Mouse (Mus musculus): ENCODE results near the gene Fbxl12.
"Not testable (repeated sequence)": the region's sequence is repeated elsewhere in the genome, so short reads cannot be mapped to it uniquely, and the experiment has no call there.

Gene Fbxl12

DNA sequence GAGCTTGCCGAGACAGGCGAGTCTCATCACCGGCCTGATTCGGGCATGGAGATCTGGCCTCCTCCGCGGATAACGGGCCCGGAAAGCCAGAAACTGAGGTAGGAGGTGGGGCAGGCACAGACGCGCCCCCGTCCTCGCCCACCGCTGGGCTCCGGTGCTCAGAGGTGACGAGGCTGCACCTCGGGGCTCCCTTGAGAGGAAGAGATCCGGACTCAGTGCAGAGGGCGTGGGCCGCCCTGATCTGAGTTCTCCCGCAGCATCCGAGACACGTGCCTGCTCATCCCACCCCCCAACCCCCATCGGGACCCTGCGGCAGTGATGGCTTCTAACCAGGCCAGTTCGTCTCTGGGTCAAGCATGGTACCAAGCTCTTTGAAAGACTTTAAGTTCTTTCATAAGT is 7.7 kb upstream of the Fbxl12 start:
- no peak for DNase-seq (ENCODE audit: extremely low spot score)

- DNase-seq (ENCODE audit: extremely low spot score): peak; percentile 97
These were observed 7.2 kb upstream of the Fbxl12 start, which contains the start of gene Pin1 for GRCm38 (mm10) chr9:20651602-20652259. TSS of gene Pin1 (plus strand) at chr9:20652095.

DNA sequence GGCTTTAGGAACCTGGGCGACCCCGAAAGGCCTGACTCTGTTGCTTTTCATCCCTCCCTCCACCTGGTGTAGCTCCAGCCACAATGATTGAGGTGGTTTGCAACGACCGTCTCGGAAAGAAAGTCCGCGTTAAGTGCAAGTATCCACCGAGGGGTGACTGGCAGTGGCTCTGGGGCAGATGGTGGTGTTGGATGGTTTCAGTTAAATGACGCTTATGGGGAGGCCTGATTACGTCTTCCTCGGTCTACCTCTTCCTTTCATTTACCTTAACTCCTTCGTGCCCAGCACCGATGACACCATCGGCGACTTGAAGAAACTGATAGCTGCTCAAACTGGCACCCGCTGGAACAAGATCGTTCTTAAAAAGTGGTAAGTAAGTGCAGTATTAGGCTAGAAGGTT is 554 bp upstream of the Fbxl12 start:
- DNase-seq (ENCODE audit: extremely low spot score): no peak

DNA sequence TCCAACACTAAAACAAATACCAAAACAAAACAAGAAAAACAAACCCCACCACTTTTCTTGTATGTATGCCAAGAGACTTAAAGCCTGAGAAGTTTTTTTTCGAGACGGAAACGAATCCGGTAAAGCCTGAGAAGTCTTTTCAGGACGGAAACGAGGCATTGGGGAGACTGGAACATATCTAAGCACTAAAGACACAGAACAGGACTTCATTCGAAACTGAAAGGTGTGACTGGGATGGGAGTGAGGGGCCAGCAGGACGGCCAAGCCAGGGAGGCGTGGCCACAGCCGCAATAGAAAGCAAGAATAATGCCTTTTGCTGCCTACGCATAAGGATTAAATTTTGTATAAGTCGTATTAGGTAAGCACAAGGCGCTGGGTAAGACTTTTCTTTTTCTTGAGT is 786 bp downstream of the Fbxl12 start:
- DNase-seq (ENCODE audit: extremely low spot score): no peak

DNA sequence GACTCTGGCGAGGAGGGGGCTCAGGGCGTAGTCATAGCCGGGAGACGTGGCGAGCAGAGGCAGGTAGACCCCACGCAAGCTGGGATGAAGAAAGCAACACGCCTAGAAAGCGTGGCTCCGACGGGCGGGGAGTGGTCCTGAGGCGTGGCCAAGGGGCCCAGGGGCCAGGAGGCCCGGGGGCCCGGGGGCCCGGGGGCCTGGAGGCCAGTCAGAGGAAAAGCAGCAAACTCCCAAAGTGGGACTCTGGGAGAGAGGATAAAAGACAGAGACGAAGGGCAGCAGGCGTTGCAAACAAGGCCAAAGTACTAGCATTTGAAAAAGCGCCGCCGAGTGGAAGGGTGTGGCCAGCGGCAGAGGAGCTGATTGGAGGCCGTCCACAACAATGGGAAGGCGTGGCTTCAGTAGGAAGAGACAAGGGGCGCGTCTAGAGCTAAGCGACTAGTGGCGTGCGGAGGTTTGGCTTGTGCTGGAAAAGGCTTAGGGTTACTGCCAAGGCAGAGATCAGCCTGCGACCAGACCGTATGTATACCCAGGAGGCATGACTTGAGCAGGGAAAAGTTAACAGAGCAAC is 1.6 kb downstream of the Fbxl12 start:
- peak; percentile 85 for DNase-seq (ENCODE audit: extremely low spot score)

GRCm38 (mm10) chr9:20642101-20642895 is 2.3 kb downstream of the Fbxl12 start, which contains the start of gene Ubl5:
TSS of gene Ubl5 (plus strand) at chr9:20642878.
- peak; percentile 96 for DNase-seq (ENCODE audit: extremely low spot score)

GRCm38 (mm10) chr9:20641501-20641900 is 3.1 kb downstream of the Fbxl12 start:
- no peak for DNase-seq (ENCODE audit: extremely low spot score)

- no peak for DNase-seq (ENCODE audit: extremely low spot score)
These were observed 5.1 kb downstream of the Fbxl12 start for GRCm38 (mm10) chr9:20639486-20639885.

DNA sequence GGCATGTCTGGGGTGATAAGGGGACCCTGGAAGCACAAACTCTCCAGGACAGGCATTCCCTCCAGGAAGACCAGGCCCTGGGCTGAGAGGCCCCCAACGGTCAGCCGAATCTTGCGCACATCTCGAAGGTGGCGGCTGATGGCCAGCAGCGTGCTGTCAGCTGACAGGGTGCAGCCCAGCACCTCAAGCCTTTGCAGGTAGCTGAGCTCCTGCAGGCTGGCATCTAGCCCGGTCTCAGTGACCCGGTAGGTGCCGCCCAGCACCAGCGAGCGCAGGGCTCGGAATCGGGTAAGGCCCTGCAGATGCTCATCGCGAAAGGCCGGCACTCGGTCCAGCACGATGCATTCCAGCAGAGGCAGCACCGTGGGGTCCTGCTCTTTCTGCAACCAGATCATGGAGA is 6.0 kb downstream of the Fbxl12 start:
- no peak for DNase-seq (ENCODE audit: extremely low spot score)

GRCm38 (mm10) chr9:20636790-20637189 is 7.8 kb downstream of the Fbxl12 start:
- DNase-seq (ENCODE audit: extremely low spot score): no peak

GRCm38 (mm10) chr9:20636256-20636655 is 8.3 kb downstream of the Fbxl12 start:
- DNase-seq (ENCODE audit: extremely low spot score): no peak

- DNase-seq (ENCODE audit: extremely low spot score): not testable (repeated sequence)
These were observed 8.9 kb downstream of the Fbxl12 start for GRCm38 (mm10) chr9:20635676-20636075.

DNA sequence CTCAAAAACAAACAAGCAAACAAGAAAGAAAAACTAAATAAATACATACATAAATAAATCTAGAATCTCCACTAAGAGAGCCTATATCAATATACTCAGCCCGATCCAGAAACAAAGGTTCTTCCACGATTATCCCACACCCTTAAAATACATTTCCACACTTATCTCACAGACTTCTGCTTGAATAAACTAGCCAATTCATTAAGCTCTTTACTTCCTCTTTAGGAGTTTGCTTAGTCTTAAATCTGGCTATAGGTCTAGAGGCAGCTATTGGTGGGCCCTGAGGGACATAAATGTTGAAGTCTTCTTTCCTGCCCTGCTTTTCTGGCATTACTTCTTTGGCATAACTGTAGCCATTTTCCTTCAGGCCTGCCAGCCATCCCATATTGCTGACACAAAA is 13.2 kb downstream of the Fbxl12 start:
- DNase-seq (ENCODE audit: extremely low spot score): no peak

- DNase-seq (ENCODE audit: extremely low spot score): no peak
These were observed 27.9 kb downstream of the Fbxl12 start for GRCm38 (mm10) chr9:20616685-20617084.

GRCm38 (mm10) chr9:20611976-20612375 is 32.6 kb downstream of the Fbxl12 start:
- DNase-seq (ENCODE audit: extremely low spot score): no peak

GRCm38 (mm10) chr9:20609831-20610464 is 34.6 kb downstream of the Fbxl12 start:
- no peak for DNase-seq (ENCODE audit: extremely low spot score)

GRCm38 (mm10) chr9:20607100-20607974 is 37.2 kb downstream of the Fbxl12 start:
- DNase-seq (ENCODE audit: extremely low spot score): peak; percentile 91

GRCm38 (mm10) chr9:20606269-20606668 is 38.3 kb downstream of the Fbxl12 start:
- no peak for DNase-seq (ENCODE audit: extremely low spot score)

- no peak for DNase-seq (ENCODE audit: extremely low spot score)
These were observed 43.3 kb downstream of the Fbxl12 start for GRCm38 (mm10) chr9:20601270-20601669.

- DNase-seq (ENCODE audit: extremely low spot score): peak; percentile 96
These were observed 63.4 kb downstream of the Fbxl12 start, which contains the start of gene Zfp846 for GRCm38 (mm10) chr9:20581175-20581634. TSS of gene Zfp846 (plus strand) at chr9:20581291.

DNA sequence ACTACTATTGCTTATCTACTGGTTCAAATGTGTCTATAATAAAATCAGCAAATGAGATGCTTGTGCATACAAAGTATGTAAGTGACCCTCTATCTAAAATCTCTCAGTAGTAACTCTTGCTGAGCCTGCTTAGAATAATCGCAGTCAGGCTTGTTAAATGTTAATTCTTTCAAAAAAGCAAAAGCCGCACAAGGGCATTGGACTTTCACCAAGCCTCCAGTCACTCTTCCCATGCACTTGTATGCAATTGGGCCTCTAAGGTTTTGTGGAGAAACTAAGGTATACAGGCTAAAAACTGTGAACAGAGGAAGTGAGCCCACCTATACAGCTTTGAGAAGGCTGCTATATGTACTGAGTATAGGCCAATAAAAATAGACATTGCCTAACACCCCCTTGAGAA is 68.0 kb downstream of the Fbxl12 start:
- DNase-seq (ENCODE audit: extremely low spot score): no peak

All from embryo, embryonic 9.5 days (tissue).